Mouse (Mus musculus) kidney, postnatal 10 days (tissue): Measurements from ENCODE around the gene Islr2.

ENCODE experiments used
- DNase-seq: peaks from one replicate; pipeline ENCODE4 v3.0.0; 2021; ENCODE audit warnings: mixed read lengths

The Islr2 gene

GRCm38 (mm10) chr9:58196610-58197567, 7.2 kb downstream of the Islr2 start:
- DNase-seq: no peak

GRCm38 (mm10) chr9:58196141-58196540, 8.0 kb downstream of the Islr2 start:
- no peak for DNase-seq

GRCm38 (mm10) chr9:58195671-58196070, 8.4 kb downstream of the Islr2 start:
- no peak for DNase-seq

DNA sequence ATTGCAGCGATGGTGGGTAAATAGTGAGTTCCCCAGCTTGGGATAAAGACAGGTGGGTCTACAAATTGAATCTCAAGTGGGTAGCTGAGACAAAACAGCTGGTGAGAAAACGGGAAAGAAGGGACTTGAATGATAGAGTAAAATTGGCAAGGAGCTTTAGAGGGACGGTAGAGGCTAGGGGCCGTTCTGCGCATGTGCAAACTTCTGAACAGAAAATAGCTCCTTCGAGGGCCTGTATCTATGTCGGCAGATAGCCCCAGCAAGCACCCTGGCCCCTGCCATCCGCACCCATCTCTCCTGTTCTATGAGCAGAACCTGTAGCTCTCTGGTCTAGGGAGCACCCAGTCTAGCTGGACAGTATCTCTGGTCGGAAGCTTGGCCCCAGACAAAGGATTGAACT, 9.9 kb downstream of the Islr2 start:
- no peak for DNase-seq

DNA sequence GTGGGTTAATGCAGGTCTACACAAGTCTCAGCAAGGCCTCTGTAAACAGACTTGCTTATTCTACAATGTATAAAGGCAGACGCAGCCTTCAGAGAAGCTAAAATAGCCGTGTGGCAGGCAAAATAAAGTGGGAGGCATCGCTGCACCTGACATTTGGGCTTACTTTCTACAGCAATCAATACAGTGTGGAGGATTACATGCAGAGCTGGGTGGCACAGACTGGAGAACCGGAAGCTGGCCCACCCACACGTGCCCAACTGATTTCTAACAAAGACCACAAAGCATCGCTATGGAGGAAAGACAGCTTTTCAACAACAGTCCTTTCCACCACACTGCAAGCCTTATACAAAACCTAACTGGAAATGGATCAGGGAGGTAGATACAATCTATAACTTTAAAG, 19.7 kb downstream of the Islr2 start:
- no peak for DNase-seq

DNA sequence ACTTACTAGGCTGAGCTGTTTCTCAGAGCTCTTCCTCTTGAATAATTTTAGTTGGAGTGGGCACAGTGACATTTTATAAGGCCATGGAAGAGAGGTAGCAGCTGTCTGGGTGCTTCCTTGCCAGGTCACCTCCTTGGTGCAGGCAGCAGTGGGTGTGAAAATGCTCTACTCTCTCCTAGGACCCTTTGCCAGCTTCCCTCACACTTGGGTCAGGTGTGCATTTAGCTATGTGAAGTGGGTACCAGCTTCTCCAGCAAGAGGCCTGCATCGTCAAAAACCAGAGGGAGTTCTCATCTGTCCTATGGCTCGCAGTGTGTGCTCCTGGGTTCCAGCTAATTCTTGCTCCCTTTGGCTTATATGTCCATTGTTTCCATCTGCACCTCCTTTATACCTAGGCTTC, 24.7 kb downstream of the Islr2 start:
- DNase-seq: no peak

- DNase-seq: no peak
Observed at GRCm38 (mm10) chr9:58177165-58177564, 27.0 kb downstream of the Islr2 start.

DNA sequence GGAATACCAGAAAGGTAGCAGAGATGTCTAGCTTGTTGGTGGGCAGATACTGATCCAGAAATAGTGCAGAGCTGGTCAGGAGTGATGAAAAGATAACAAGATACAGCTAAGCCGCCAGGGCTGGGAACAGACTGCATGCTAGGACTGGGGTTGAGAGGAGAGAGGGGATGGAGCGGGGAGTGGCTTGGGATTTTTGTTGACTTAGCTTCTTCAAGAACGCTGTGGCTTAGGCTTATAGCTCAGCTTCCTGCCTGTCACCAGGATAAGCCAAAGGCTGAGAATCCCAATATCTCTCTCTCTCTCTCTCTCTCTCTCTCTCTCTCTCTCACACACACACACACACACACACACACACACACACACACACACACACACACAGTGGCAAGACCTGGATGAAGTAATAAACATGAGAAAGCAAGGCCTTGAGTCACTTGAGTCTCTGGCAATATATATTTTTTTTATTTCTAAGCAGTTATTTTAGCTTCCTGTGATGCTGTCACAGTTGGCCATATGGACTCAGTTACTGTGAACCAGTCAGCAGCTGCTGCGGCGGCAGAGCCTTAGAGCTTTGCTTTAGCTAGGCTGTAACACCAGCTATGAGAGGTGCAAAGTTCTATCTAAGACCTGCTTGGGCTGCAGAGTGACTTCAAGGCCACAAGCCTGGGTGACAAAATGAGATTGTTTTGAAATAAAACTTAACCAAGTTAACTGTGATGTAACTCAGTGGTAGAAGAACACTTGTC, 28.2 kb downstream of the Islr2 start:
- DNase-seq: peak; percentile 31

DNA sequence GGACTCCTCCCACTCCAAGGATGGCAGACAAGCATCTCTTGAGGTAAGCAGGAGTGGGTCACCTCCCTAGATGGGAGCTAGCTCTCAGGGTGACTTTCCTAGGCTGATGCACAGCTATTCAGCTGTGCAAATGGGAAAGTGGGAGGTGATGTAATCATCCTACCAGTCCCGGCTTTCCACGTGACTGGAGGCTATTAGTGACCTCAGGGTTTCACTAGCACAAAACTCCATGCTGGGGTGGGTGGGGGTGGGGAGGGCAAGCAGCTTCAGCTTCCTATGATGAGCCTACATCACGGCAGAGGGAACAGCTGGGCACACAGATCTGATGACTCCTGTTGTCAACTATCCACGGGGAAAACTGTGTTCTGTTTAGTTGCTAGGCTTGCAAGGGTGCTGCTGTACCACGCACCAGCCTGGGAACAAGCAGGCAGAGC, 29.3 kb downstream of the Islr2 start:
- no peak for DNase-seq

DNA sequence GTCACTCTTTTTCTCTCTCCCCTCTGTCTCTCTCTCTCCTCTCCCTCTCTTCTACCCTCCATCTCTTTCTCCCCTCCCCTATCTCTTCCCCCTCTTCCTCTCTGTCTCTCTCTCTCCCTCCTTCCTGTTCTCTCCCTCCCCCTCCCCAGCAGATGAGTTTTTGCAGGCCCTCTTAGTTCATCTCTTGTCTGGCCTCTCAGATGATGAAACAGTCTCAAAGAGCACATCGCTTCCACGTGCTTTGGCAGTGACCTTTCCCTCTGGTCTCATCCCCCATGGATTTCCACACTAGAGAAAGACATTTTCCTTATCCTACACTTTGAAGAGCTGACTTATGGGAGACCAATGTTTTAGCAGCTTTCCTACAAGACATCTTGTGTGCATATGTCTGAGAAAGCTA, 31.3 kb downstream of the Islr2 start:
- DNase-seq: no peak

GRCm38 (mm10) chr9:58169426-58169825, 34.7 kb downstream of the Islr2 start:
- no peak for DNase-seq

- DNase-seq: no peak
Observed at GRCm38 (mm10) chr9:58168880-58169279, 35.2 kb downstream of the Islr2 start.

DNA sequence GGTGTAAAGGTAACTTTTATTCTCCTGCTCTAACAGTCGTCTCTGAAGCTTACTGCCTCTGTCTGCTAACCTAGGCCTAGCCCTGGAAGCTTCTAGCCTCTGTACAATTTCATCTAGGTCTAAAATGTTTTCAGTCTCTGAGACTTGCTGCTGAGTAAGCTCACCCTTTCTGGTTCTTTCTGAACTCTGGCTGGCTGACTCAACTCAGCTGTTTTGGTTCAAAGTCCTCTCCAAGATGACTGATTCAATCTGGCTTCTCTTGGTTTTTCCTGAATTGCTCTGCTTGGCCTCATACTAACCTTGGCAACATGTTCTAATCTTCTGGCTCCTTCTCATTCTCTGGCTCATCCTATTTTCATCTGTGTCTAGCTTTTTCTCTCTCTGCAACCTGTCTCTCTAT, 38.3 kb downstream of the Islr2 start:
- no peak for DNase-seq

DNA sequence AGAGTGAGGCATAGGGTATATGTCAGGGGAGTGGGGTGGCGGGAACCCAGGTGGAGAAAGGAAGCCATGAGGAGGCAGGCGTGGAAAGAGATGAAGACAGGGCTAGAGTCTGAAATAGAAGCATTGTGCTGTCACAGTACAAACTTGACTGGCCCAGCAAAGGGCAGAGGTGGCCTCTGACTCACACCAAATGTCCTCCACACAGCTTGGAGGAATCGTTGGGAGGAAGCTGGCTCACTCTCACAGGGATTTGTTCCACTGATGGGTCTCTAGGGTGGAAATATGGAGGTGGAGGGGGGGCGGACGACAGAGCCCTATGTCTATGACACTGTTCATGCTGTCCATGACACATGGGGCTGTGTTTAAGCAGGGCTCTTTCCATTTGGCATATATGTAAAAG, 41.0 kb downstream of the Islr2 start:
- DNase-seq: no peak

- DNase-seq: no peak
Observed at GRCm38 (mm10) chr9:58162173-58162572, 41.9 kb downstream of the Islr2 start.

- no peak for DNase-seq
Observed at GRCm38 (mm10) chr9:58160315-58160714, 43.8 kb downstream of the Islr2 start.

DNA sequence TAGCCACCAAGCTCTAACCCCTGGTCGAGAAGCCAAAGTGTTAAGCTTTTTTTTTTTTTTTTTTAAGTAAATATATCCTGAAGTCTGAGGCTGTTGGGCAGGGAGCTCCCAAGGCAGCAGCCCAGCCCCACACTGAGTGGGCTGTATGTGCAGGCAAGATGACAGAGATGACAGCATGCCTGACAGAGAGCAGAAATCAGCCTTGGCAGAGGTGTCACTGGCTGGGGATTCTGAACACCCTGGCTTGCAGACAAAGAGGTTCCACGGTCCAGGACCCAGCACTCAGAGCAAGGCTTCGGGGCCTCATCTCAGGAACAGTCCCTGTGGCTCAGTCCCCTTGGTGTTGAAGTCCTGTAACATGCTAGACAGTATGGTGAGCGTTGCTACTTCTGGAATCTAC, 44.3 kb downstream of the Islr2 start:
- no peak for DNase-seq

DNA sequence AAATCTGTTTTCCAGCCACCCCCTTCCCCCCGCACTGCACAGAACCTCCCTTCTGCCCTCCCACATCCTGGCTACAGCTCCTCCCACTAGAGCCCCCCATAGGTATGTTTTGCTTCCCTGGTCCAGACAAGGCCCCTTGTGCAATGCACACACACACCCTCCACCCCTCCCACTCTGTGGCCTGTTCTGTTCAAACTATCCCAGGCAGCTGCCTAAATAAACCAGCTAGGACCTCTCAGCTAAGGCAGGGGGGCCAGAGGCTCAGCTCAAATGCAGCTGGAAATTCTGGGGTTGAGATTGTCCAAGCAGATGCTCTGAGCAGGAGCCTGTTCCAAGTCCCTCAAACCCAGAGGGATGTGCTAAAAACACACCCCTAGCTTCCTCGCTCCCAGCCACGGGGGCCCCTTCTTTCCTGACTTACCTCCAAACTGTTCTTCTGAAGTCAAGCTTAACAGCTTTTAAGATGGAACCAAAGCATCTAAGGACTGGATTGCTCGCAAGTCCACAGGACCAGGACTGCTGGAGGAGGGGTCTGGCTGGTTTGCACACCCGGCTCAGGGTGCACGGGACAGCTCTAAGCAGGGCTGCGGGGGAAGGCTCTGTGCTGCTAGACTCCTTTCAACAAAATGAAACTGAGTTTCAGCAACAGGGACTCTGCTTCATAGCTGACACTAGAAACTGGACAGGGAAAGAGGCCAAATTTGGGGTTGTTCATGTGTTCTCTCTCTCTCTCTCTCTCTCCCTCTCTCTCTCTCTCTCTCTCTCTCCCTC, 45.4 kb downstream of the Islr2 start:
- peak; percentile 69 for DNase-seq

DNA sequence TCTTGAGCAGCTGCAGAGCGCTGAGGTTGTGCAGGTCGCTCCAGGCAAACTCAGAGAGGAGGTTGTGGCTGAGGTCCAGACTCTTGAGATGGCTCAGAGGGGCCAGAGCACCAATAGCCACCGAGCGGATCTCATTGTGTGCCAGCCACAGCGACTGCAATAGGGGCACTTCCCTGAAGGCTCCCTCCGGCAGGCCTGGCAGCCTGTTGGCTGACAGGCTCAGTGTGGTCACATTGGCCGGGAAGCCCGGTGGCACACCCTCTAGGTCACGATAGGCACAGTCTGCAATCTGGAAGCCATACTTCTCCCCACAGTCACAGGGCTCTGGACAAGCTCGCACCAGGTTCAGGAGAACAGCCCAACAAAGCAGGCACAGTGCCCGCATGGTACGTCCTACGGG, 46.3 kb downstream of the Islr2 start:
- peak; percentile 29 for DNase-seq

DNA sequence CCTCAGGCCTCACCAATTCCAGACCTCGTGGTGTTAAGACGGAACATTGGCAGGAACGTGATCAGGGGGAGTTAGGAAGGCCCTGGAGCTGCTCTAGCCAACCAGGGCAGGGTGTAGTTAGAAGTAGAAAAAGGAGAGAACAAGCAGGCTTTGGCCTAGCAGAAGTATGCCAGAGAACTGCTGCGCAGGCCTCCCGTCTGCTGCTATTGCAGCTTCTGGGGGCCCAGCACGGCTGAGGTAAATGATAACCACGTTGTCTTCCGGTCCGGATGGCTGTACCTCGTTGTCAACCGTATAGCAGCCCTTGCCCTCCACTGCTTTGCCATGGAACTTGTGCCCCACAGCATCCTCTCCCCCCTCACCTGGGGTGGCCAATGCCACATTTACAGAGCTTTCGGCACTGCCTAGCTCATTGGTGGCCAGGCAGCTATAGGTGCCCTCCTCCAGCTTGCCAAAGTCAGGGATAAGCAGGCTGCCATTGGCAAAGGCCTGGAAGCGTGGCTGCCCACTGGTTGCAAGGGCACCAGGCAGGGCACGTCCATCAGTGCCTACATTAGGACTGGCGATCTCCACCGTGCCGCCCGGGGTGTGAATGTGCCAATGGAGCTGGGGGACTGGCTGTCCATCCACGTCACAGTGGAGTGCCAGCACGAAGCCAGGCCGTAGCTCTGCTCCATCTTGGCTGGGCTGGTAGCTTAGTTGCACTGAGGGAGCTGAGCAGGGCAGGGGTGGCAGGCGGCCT, 47.1 kb downstream of the Islr2 start:
- no peak for DNase-seq

DNA sequence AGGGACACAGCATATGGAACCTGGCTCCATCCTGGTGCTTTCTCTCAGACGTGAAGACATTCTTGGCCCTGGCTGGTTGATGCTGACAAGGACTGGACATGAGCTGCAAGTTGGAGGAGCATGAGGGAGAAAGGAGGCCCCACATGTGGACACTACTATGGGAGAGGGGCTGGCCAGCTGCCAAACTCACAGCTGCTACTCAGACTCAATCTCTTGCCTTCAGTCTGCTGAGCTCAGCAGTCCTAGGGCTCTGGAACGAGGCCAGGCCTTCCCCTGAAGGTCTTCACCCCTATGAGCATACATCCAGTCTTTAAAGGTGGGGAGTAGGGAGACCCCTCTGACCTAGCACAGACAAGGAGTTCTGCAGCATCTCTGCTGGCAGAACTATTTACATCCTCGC, 48.8 kb downstream of the Islr2 start:
- DNase-seq: peak; percentile 94

DNA sequence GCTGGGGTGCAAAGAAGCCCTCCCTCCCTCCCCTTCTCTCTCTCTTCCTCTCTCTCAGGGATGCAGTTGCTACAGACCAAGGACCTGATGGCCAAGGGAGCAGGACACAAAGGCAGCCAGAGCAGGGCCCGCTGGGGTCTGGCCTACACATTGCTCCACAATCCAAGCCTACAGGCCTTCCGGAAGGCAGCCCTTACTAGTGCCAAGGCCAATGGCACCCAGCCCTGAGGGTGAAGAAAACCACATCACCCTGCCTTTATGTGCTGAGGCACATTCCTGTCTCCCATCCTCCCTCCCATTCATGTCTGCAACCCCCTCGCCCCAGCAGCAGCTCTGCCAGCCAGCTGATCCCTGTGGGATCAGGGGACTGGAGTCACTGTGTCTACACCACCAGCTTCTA, 51.0 kb downstream of the Islr2 start:
- no peak for DNase-seq
